Mouse (Mus musculus) cerebellum, adult 11-12 months (tissue): ENCODE measurements at regions not wholly inside any gene's neighbourhood (a gene's known extent, or its start where the extent isn't known, plus 50 kb on each side); places are given as distances from the start of the nearest gene placed in this dataset.
A peak's percentile ranks its signal among the peaks of the same experiment; 100 is the strongest.

Experiments used
- DNase-seq: peaks from one replicate; pipeline ENCODE4 v3.0.0; 2022

- DNase-seq = no peak
These were observed 342.7 kb upstream of the Map3k7 start for GRCm38 (mm10) chr4:31621205-31621604.

- DNase-seq = no peak
These were observed 336.8 kb upstream of the Map3k7 start for GRCm38 (mm10) chr4:31627053-31627452.

GRCm38 (mm10) chr4:31627777-31628176, 336.1 kb upstream of the Map3k7 start:
- DNase-seq = no peak

- DNase-seq = no peak
These were observed 325.3 kb upstream of the Map3k7 start for GRCm38 (mm10) chr4:31638564-31638963.

GRCm38 (mm10) chr4:31642161-31642560, 321.7 kb upstream of the Map3k7 start:
- DNase-seq = peak; percentile 9

GRCm38 (mm10) chr4:31642593-31643290, 321.2 kb upstream of the Map3k7 start:
- DNase-seq = no peak

GRCm38 (mm10) chr4:31648631-31649368, 315.1 kb upstream of the Map3k7 start:
- DNase-seq = peak; percentile 18

- DNase-seq = no peak
These were observed 308.4 kb upstream of the Map3k7 start for GRCm38 (mm10) chr4:31655364-31656106.

- DNase-seq = no peak
These were observed 307.8 kb upstream of the Map3k7 start for GRCm38 (mm10) chr4:31656111-31656510.

- no peak for DNase-seq
These were observed 305.1 kb upstream of the Map3k7 start for GRCm38 (mm10) chr4:31658820-31659219.

GRCm38 (mm10) chr4:31660896-31661295, 303.0 kb upstream of the Map3k7 start:
- no peak for DNase-seq

- no peak for DNase-seq
These were observed 292.2 kb upstream of the Map3k7 start for GRCm38 (mm10) chr4:31671530-31672170.

- DNase-seq = no peak
These were observed 291.6 kb upstream of the Map3k7 start for GRCm38 (mm10) chr4:31672171-31672841.

GRCm38 (mm10) chr4:31672842-31673171, 291.1 kb upstream of the Map3k7 start:
- no peak for DNase-seq

GRCm38 (mm10) chr4:31679007-31679590, 284.8 kb upstream of the Map3k7 start:
- DNase-seq = no peak

GRCm38 (mm10) chr4:31680958-31681357, 282.9 kb upstream of the Map3k7 start:
- no peak for DNase-seq

- DNase-seq = no peak
These were observed 274.8 kb upstream of the Map3k7 start for GRCm38 (mm10) chr4:31689083-31689482.

GRCm38 (mm10) chr4:31697769-31698505, 266.0 kb upstream of the Map3k7 start:
- no peak for DNase-seq

GRCm38 (mm10) chr4:31698506-31698782, 265.5 kb upstream of the Map3k7 start:
- DNase-seq = no peak

- no peak for DNase-seq
These were observed 264.6 kb upstream of the Map3k7 start for GRCm38 (mm10) chr4:31699296-31699695.

- no peak for DNase-seq
These were observed 249.7 kb upstream of the Map3k7 start for GRCm38 (mm10) chr4:31714054-31714651.
